Mouse (Mus musculus) right cerebral cortex, postnatal 14 days (tissue): ENCODE results near the gene Slc15a2.

ENCODE experiments used
- DNase-seq: peaks from one replicate; pipeline ENCODE4 v3.0.0; 2022

Gene Slc15a2

GRCm38 (mm10) chr16:36751979-36752378, 32.8 kb downstream of the Slc15a2 start:
- DNase-seq, result no peak

GRCm38 (mm10) chr16:36747767-36748166, 37.0 kb downstream of the Slc15a2 start:
- no peak for DNase-seq

- no peak for DNase-seq
Measured at GRCm38 (mm10) chr16:36747068-36747467, 37.7 kb downstream of the Slc15a2 start.

GRCm38 (mm10) chr16:36743580-36743979, 41.2 kb downstream of the Slc15a2 start:
- DNase-seq, result no peak

- DNase-seq, result no peak
Measured at GRCm38 (mm10) chr16:36739404-36739930, 45.3 kb downstream of the Slc15a2 start.

GRCm38 (mm10) chr16:36735421-36735820, 49.3 kb downstream of the Slc15a2 start:
- no peak for DNase-seq

GRCm38 (mm10) chr16:36733827-36734226, 50.9 kb downstream of the Slc15a2 start:
- DNase-seq, result no peak

- no peak for DNase-seq
Measured at GRCm38 (mm10) chr16:36732572-36732971, 52.2 kb downstream of the Slc15a2 start.

- DNase-seq, result no peak
Measured at GRCm38 (mm10) chr16:36728959-36729358, 55.8 kb downstream of the Slc15a2 start.

GRCm38 (mm10) chr16:36723880-36724443, 60.8 kb downstream of the Slc15a2 start:
- DNase-seq, result no peak

- DNase-seq, result no peak
Measured at GRCm38 (mm10) chr16:36722739-36723138, 62.0 kb downstream of the Slc15a2 start.

GRCm38 (mm10) chr16:36720194-36721055, 64.3 kb downstream of the Slc15a2 start:
- DNase-seq, result no peak

- no peak for DNase-seq
Measured at GRCm38 (mm10) chr16:36718637-36719036, 66.1 kb downstream of the Slc15a2 start.

- no peak for DNase-seq
Measured at GRCm38 (mm10) chr16:36717481-36717880, 67.3 kb downstream of the Slc15a2 start.

- no peak for DNase-seq
Measured at GRCm38 (mm10) chr16:36711760-36712159, 73.0 kb downstream of the Slc15a2 start.

GRCm38 (mm10) chr16:36710794-36711193, 74.0 kb downstream of the Slc15a2 start:
- DNase-seq, result no peak

- no peak for DNase-seq
Measured at GRCm38 (mm10) chr16:36709405-36709804, 75.4 kb downstream of the Slc15a2 start.

- DNase-seq, result no peak
Measured at GRCm38 (mm10) chr16:36708751-36709150, 76.0 kb downstream of the Slc15a2 start.

- DNase-seq, result no peak
Measured at GRCm38 (mm10) chr16:36707702-36708423, 76.9 kb downstream of the Slc15a2 start.

- DNase-seq, result no peak
Measured at GRCm38 (mm10) chr16:36700484-36700883, 84.3 kb downstream of the Slc15a2 start.
